Mouse (Mus musculus): ENCODE results near the gene Gpr156.
"Not testable (repeated sequence)": the region's sequence is repeated elsewhere in the genome, so short reads cannot be mapped to it uniquely, and the experiment has no call there.

The Gpr156 gene

DNA sequence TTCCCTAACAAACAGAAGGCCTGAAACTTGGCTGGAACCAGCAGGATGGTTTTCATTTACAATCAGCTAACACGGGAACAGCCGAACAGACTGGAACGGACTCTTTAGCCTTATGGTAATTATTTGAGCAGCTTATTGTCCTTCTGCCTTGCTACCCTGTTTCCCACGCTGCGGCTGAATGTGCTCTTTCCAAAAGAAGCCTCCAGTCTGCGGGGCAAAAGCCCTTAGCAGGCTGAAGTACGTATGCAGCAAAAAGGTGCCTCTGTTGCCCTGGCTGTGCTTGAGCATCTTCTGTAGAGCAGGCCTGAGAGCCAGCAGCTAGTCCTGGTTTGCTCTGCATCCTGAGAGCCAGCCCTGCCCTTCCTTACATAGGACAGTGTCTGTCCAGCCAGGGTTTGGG, 83.9 kb downstream of the Gpr156 start:
- DNase-seq (ENCODE audit: low read depth): no peak

DNA sequence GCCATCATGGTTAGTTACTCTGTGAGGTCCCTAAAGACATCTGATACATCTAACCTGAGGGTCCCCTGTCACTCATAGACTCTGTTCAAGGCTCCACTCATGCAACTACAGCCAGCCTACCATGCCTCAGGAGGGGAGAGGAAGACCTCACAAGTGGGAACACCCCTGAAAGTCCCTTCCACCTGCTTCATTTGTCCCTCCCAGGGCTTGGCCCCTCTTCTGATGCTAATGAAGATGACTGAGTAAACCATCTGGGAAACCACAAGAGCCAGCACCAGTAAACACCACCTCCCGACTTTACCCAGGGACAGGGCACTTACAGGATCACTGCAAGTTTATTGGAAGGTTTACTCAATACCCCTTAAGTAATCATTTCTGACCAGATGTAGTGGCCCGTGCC, 85.5 kb downstream of the Gpr156 start:
- no peak for DNase-seq (ENCODE audit: low read depth)

DNA sequence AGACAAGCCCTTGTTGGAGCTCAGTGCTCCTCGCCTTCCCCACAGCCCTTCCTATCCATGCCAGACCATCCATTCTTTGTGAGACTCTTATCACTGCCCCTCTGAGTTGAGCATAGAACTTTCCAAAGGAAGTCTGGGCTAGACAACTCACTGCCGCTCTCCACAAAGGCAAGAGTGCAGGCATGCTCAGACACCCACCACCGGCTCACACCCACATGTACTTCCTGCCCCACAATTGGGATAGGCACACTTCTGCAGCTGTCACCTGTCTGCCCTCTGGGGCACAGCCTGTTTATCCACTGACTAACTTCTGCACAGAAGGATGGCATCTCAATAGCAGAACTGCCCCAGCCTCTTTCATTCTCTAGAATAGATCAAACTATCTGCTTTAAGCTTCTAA, 86.2 kb downstream of the Gpr156 start:
- DNase-seq (ENCODE audit: low read depth): no peak

DNA sequence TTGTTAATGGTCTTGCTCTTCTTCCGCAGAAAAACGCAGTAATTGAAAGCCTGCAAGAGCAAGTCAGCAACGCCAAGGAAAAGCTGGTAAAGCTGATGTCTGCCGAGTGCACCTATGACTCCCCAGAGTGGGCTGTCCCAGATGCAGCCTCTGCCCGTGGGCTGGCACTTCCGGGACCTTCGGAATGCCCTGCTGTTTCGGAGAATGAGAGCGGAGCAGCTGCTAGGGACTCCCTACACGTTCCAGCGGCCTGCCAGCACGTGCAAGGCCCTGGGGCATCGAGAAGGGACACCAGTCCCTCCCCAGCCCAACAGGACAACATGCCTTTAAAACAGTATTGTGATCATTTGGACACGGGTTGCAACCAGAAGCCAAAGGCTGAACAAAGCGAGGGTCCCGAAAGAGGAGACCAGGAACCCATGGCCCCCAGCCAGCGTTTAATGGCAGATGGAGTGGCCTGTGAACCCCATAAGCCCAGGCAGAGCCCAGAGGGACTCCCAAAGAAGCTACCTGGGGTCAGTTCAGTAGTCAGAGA, 88.3 kb downstream of the Gpr156 start:
- no peak for DNase-seq (ENCODE audit: low read depth)

DNA sequence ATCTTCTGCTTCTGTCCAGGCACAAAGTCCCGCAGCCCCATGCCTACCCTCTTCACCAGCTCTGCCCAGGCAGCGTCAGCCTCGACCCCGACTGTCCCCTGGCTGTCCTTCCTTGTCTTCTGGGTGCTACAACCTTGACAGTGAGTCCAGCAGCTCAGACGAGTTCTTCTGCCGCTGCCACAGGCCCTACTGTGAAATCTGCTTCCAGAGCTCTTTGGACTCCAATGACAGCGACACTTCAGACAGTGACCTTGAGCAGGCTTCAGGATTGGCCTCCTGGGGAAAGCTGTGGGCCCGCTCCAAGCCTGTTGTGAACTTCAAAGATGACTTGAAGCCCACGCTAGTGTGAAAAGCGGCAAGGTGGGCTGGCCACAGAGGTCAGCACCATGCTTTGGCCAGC, 89.2 kb downstream of the Gpr156 start:
- DNase-seq (ENCODE audit: low read depth): no peak

DNA sequence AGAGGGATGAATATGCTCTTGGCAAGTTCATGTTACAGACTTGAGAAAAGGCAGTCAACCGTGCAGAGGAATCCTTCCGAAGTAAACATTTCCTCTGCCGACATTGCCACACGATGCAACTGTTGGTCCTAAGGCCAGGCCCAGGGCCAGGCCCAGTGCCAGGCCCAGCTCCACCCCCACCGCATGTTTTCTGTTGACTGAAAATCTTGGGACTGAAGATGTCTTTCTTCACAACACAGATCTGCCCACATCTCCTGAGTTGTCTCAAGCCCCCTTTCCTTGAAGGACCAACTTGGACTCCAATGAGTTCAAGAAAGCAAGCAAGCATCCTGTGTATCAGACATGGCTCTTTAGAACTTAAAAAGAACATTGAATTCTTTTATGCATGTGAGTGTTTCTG, 92.1 kb downstream of the Gpr156 start:
- no peak for DNase-seq (ENCODE audit: low read depth)

DNA sequence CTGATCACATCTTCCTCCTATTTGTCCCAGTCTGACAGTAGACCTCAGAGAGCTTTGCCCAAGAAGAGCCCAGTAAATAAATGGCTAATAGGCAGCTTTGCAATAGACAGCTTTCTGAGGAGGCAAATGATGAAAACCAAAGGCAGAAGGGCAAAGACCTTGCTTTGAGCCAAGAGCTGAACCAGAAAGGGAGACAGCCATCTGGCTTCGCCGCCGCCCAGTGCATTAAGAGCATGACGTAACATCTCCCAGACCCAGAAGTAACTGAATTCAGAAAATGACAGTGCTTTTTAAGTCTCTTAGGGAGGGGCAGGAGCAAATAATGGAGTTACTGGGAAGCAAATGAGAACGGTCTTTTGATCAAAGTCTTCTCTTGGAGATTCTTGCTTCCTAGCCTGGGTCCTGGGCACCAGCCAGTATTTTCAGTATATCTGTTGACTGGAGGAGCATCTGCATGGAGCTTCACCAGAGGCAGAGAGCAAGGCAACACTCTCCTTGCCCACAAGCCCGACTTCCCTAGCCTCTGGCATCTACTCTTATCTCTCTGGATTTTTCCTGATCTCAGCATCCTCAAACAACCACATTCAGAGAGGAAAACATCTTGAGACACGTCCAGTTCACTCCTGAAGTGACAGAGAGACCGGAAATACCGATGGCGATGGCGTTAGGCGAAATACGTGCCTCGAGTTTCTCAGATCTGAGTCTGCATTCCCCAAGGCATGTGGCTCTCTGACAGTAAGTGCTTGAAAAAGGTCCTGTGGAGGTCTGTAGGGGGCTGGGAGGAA, 92.9 kb downstream of the Gpr156 start:
- no peak for DNase-seq (ENCODE audit: low read depth)

DNA sequence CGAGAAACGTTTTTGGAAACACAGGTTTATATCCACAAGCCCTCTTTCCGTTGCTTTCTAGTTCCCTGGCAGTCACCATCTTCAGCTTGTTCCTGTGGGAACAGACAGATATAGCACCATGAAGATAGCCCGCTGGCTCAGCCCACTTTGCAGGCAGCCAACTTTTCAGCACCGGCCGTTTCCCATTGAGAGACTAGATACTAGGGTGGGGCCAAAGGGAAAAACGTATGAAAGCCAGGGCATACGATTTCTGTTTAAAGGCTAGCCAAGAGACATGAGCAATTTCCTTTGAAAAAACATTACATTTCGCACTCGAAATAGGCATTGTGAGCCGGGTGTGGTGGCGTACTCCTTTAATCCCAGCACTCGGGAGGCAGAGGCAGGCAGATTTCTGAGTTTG, 95.2 kb downstream of the Gpr156 start:
- no peak for DNase-seq (ENCODE audit: low read depth)

DNA sequence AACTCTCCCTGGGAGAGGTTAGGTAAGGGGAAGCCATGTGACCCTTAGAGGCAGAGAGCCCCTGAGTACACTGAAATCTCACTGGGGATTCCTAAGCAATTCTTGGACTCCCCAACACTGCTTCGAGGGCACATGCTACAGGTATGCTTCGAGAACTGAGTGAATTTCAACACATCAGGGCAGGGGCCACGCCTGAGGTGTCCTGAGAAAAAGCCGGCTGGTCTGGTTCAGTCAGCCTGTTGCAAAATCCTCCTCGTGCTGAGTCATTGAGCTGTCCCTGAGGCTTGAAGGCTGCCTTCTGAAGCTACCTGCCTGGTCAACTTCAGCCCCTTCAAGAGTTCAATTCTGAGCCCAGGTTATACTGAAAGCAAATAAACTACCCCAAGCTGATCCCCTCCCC, 96.1 kb downstream of the Gpr156 start:
- peak; percentile 60 for DNase-seq (ENCODE audit: low read depth)

DNA sequence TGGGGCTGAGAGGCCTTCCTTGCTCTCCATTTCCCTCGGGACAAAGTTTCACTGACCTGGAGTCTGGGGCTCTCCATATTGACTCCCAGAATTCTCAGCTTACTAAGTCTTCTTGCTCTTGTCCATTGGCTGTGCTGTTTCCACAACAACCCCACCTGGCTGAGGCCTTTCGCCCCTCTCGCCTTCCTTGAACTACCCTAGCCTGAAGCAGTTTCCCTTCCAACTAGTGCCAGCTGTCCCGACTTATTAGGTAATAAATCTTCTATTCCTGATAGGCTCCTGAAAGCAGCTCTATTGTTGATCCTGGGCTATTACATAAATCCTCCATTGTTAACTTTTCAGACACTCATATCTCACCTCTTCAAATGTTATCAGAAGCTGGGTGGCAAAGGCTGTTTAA, 96.6 kb downstream of the Gpr156 start:
- DNase-seq (ENCODE audit: low read depth): no peak

DNA sequence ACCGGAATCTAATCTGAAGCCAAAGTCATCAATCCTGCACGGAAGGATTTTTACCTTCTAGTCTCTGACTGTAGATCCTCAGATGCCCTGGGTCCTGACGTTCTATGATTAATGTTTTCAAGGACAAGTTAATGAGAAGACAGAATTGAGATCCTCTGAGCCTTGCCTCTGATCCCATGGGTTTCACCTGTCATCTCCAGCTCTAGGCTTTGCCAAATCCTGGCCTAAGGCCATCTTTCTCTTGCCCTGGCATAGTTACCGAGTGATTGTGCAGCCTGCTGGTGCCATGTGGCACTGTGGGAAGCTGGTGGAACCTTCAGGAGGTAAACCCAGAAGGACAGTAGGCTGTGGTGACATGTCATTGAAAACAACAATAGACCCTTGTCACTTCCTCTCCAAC, 98.7 kb downstream of the Gpr156 start:
- no peak for DNase-seq (ENCODE audit: low read depth)

DNA sequence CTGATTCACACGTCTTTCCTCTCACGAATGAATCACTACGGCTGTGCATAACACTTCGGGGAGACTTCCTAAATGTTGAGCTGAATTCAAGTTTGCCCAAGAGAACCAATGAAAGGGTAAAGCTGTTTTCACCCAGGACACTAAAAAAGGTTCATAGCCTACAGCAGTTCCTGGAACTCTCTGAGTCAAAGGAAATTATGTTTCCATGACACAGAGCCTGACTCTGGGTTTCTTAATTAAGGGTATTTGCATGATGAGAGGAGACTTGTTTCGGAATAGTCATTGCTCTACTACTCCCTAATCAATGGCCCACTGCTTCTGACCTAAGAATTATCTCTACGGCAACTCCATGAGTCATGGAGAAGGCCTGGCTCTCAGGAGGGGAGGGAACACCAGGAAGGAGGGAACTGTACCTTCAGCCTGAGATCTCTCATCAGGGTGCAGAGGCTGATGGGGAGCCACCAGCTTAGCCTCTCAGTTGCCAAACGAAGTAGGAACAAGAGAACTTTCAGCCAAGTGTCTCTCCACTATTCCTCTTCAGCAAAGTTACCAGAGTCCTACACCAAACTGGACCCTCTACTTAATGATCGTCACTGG, 100.7 kb downstream of the Gpr156 start:
- DNase-seq (ENCODE audit: low read depth): no peak

DNA sequence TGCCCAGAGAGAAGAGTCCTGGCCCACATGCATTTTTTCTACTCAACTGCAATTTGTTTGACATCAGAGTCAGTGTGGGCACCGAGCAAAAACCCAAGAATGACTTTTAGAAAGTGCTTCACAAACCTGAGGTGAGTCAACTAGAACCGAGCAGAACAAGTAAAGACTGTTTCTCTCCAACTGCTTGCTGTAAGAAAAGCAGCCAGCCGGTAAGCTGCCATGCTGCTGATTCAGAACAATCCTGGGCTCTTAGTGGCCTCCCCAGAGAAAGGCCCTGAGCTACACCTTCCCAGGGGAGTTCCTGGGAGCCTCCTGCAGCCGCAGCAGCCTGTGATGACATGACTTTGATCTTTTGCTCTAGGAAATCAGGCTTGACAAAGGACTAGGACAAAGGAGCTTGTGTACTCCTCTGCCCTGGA, 101.7 kb downstream of the Gpr156 start:
- DNase-seq (ENCODE audit: low read depth): no peak

DNA sequence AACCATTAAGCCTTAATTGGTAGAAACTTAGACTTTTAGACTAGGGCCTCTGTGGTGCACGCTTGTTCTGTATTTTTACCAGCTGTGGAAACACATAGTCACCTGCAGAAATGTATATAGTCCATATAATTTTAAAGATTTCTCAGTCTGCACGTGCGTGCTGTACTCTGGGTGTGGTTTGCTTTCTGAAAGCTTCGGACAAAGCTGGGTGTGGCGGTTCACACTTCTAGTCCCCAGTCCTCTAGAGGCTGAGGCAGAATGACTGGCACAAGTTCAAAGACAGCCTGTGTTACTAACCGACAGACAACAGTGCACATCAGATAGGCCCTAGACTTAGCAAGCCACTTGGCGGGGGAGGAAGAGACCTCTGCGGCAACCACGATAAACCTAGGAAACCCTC, 116.3 kb downstream of the Gpr156 start:
- no peak for DNase-seq (ENCODE audit: low read depth)

DNA sequence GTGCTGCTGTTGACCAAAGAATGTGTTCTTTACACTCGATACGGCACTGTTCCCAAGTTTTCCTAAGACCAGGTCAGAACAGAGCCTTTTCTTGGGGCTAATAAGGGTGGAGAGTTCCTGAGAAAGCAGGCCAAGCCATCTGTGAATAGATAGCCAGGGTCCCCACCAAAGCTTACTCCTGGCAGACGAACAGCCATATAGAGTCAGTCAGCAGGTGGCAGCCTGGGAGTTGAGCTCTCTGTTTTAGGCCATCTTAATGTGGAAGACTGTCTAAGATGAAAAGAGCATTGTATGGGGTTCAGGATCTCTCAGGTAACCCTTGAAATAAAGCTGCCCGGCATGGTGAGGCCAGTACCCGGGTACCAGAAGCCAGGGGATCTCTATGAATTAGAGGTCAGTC, 116.8 kb downstream of the Gpr156 start:
- peak; percentile 12 for DNase-seq (ENCODE audit: low read depth)

DNA sequence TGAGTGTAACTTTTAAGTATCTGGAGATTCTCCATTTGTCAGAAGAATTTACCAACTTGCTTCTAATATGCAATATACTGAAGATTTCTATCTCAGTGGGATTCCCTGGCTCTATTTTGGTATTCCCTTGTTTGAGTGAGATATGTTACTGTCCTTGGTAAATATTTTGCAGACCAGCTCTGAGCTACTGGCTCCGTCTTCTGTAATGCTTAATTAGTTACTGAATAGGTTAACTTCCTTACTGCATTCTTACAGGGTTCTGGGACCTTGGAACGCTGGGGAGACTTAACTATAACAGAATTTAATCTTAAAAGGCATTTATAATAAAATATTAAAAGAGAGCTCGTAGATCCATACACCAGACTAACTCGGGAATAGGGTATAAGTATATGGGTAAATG, 121.8 kb downstream of the Gpr156 start:
- not testable (repeated sequence) for DNase-seq (ENCODE audit: low read depth)

DNA sequence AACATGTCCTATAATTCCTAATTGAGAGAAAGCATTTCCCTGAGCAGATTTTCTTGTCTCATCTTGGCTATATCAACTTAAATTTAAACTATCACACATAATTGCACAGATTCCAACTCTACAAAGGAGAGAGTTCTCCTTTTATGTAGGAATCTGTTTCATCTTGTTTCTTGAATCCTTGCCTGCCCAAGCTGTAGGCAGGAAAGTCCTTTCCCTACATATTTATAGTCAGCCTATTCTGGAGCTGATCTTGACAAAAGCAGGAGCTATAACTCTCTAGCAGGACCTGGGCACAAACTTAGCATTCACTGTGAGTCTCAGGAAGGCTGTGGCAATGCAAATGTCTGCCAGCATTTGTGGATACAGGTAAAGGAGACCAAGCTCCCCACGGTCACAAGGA, 125.9 kb downstream of the Gpr156 start:
- DNase-seq (ENCODE audit: low read depth): no peak

DNA sequence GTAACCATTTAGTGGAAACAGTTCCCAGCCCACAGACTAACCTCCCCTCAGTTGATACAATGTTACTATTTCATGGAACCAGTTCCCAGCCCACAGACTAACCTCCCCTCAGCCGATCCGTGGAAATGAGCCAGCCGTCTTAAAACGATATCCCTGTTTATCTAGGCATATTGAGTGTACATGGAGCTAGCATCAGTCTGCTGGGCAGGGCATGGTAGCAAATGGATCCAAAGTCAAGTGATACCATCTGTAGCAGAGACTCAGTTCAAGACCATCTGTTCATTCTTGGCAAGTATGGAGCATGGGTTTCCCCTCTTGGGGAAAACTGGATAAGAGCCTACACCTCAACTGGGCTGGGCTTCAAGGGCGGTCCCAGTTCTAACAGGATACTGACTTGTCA, 128.3 kb downstream of the Gpr156 start:
- no peak for DNase-seq (ENCODE audit: low read depth)

DNA sequence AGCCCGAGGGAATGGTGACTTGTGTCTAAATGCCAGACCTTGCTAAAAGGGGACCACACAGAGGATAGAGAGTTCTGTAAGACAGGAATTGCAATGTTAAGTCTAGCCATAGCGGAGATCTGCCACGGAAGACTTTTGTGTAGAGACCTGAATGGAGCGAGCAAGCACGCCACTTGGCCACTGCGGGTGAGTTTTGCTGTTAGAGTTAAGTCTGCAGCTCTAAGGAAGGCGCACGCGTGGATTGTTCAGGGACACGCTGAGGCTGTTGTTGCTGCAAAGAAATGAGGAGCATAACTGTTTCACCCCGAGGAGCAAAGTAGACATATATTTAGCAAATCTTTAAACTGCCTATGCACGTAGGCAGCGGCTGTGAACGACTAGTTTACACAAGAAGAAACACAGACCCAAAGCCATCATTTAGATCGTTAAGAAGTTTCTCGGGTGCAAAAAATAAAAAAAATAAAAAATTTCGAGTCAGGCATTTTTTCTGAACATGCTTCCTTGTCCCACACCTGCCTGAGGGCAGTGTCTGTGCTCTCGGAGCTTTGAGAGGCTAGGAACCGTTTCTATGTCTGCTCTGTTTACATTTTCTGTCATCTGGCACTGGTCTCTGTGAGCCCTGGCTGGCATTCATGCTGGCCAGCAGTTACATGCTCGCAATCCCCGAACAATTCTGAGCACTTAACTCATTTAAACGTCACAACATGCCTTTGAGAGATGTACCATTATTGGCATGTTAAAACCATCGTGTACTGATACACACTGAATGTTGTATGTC, 131.7 kb downstream of the Gpr156 start:
- DNase-seq (ENCODE audit: low read depth): no peak

Measured in 416B (cell line).